Mouse (Mus musculus) stomach, embryonic 15.5 days (tissue): ENCODE measurements around the gene Olfr420. TPM values are rescaled to one million over a fixed set of nuclear protein-coding genes. Genes with fewer than 3 reads are reported as not detected.

Experiments used
- ATAC-seq: fragments of 200-750 bp; cut with Nextera tagmentation; 2 replicates; pipeline ENCODE4 v1.8.0; 2017; ENCODE audit warnings: low read depth, moderate number of reproducible peaks, moderate TSS enrichment; ENCODE audit not compliant: insufficient read depth, low FRiP score
- H3K27ac ChIP-seq: fragments of 300-500 bp; sonication (generic); 2 replicates; pipeline ENCODE4 v1.5.1; 2015; ENCODE audit warnings: mild to moderate bottlenecking, inconsistent platforms
- H3K27me3 ChIP-seq: fragments of 300-500 bp; sonication (generic); replicated peaks from 2 replicates; pipeline ENCODE4 v1.6.1; 2015; ENCODE audit warnings: inconsistent platforms
- H3K36me3 ChIP-seq: fragments of 300-500 bp; sonication (generic); 2 replicates; pipeline ENCODE4 v1.6.1; 2015; ENCODE audit warnings: inconsistent platforms
- H3K4me1 ChIP-seq: fragments of 300-500 bp; sonication (generic); 2 replicates; pipeline ENCODE4 v1.6.1; 2015; ENCODE audit warnings: inconsistent platforms
- H3K4me2 ChIP-seq: fragments of 300-500 bp; sonication (generic); 2 replicates; pipeline ENCODE4 v1.6.1; 2015; ENCODE audit warnings: mild to moderate bottlenecking, inconsistent platforms
- H3K4me3 ChIP-seq: fragments of 300-500 bp; sonication (generic); replicated peaks from 2 replicates; pipeline ENCODE4 v1.5.1; 2015; ENCODE audit warnings: inconsistent platforms
- H3K9ac ChIP-seq: fragments of 300-500 bp; sonication (generic); 2 replicates; pipeline ENCODE4 v1.6.1; 2015; ENCODE audit warnings: inconsistent platforms
- H3K9me3 ChIP-seq: fragments of 300-500 bp; sonication (generic); 2 replicates; pipeline ENCODE4 v1.6.1; 2016; ENCODE audit warnings: inconsistent platforms
- WGBS: fragments of 180-500 bp; shearing (Covaris S2); methylation state at CpG from one replicate; pipeline ENCODE4 v1.1.7; 2015; 5-methylcytosine and 5-hydroxymethylcytosine counted together
- polyA plus RNA-seq: library from polyadenylated mRNA; unstranded; fragments of >200 nt; fragmentation: Nextera tagmentation; extraction: Ambion mirVana; gene quantifications from 2 replicates; pipeline ENCODE4 v1.2.1, GENCODE M21; 2015

Olfr420 gene
- polyA plus RNA-seq, result not detected in 2 replicates

DNA sequence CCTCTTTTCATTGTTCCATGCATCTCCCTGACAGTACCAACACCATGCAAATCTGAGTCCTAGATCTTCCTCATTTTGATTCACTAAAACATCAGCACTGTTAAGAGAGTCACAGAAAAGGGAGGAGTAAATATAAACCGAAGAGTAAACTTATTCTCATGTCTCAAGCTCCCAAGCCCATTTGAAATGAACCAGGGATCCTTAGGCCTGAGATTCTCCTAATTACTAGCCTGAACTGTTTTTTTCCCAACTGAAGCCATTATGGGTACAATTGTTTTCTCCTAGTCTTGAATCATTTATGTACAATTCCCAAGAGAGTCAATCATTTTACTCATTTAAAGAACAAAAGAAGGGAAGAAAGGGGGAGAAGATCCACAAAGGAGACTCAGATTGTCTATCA lies at the start of gene Olfr420:
Gene Olfr420 (plus strand): TSS at position 301 of the 400 bp plus-strand sequence.
- Histone ChIP-seq H3K27ac (no peak within 1 kb of the TSS), H3K4me1 (no peaks in the 10 kb centered on the region), H3K36me3 (no peaks in the 10 kb centered on the region), H3K9me3 (no peaks in the 10 kb centered on the region), H3K9ac (no peak within 1 kb of the TSS), H3K27me3 (no peaks in the 10 kb centered on the region), H3K4me2 (no peak within 1 kb of the TSS), H3K4me3 (no peak within 1 kb of the TSS)
- no peak for ATAC-seq
- 77% methylated on average over 1 of the region's 1 CpGs for WGBS

DNA sequence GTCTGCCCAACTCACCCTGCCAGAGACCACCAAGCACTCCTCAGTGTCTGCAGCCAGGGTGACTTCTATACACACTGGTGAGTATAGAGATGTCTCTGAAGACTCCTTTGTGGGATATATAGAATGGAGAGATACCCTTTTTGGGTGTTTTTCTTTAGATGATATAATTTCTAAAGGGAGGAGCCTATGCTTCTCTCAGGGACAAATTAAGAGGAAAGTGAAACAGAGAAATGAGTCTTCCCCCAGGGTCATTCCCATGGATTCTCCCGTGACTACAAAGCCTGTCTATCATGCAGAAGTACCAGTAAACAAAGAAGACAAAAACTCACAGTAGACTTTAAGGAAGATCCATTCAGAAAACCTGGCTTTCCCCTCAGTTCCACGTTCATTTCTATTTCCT lies 34.4 kb upstream of the Olfr420 start, which contains the start of gene Olfr231:
Gene Olfr231 (minus strand): TSS at position 101 of the 400 bp plus-strand sequence.
- WGBS, result 56% methylated on average over 2 of the region's 2 CpGs
- no peak within 1 kb of the TSS for H3K27ac ChIP-seq
- no peak within 1 kb of the TSS for H3K4me2 ChIP-seq
- no peak for ATAC-seq
- no peak within 1 kb of the TSS for H3K9ac ChIP-seq
- H3K27me3 ChIP-seq, result no peaks in the 10 kb centered on the region
- H3K36me3 ChIP-seq, result no peaks in the 10 kb centered on the region
- no peaks in the 10 kb centered on the region for H3K4me1 ChIP-seq
- H3K9me3 ChIP-seq, result no peaks in the 10 kb centered on the region
- no peak within 1 kb of the TSS for H3K4me3 ChIP-seq

DNA sequence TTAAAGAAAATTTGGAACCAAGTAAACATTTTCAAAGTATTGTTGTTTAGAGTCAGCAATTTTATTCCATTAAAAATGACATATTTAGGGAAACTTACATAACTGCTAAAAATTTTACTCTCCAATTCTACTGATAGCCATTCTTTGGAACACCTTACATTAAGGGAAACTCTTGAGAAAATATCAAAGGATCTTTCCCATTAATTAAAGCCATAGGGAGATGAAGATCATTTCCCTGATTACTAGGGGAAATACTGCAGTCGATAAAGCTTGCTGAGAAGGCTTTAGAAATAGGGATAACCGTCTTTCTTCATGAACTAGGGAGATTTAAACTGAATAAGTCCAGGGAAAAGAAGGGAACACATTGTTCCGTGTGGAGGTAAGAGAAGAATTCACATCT lies 24.2 kb upstream of the Olfr420 start, which contains the start of gene Olfr424:
Gene Olfr424 (plus strand): TSS at position 301 of the 400 bp plus-strand sequence.
- H3K27me3 ChIP-seq, result no peaks in the 10 kb centered on the region
- 75% methylated on average over 3 of the region's 3 CpGs for WGBS
- no peak within 1 kb of the TSS for H3K4me2 ChIP-seq
- no peaks in the 10 kb centered on the region for H3K9me3 ChIP-seq
- H3K4me3 ChIP-seq, result no peak within 1 kb of the TSS
- no peak within 1 kb of the TSS for H3K9ac ChIP-seq
- ATAC-seq, result no peak
- no peaks in the 10 kb centered on the region for H3K4me1 ChIP-seq
- H3K27ac ChIP-seq, result no peak within 1 kb of the TSS
- no peaks in the 10 kb centered on the region for H3K36me3 ChIP-seq

DNA sequence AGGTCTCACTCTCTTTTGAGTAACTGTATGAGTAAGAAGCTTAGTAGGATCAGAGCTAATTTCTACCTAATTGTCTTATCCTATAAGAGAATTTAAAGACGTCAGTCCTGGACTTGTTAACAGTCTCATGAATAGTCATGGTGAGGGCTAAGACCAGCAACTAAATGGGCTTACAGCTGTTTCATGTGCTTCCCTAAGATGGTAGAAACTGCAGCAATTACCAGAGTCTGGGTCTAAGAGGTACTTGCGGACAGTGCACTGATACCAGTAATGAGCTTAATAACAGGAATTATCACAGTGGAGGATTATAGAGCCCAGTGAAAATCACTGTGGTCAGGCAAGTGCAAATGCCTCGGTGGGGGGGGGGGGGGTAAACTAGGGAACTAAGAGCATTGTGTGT lies 23.4 kb upstream of the Olfr420 start:
- Histone ChIP-seq H3K4me2 (no peak overlapping the region), H3K4me1 (no peaks in the 10 kb centered on the region), H3K36me3 (no peaks in the 10 kb centered on the region), H3K9me3 (no peaks in the 10 kb centered on the region), H3K27ac (no peak overlapping the region), H3K4me3 (no peak overlapping the region), H3K27me3 (no peaks in the 10 kb centered on the region), H3K9ac (no peak overlapping the region)
- 70% methylated on average over 3 of the region's 3 CpGs for WGBS
- ATAC-seq, result no peak

DNA sequence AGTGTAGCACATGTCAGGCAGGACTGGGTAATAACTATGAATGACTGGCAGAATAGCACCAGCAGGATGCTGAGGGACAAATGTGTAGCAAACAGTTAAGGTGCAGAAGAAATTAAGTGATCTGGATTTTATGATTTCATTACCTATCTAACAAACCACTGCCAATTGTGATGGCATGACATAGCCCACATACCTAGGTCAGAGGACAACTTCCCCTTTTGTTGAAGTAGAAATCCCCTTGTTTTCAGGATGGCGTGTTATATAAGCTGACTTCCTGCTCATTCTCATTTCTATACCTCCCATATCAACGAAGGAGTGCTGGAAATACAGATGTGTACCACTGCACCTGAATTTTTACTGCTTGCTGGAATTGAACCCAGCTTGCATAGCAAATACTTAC lies 14.0 kb upstream of the Olfr420 start:
- Histone ChIP-seq H3K9ac (no peak overlapping the region), H3K4me3 (no peak overlapping the region), H3K27me3 (no peaks in the 10 kb centered on the region), H3K9me3 (no peaks in the 10 kb centered on the region), H3K4me2 (no peak overlapping the region), H3K27ac (no peak overlapping the region), H3K36me3 (no peaks in the 10 kb centered on the region), H3K4me1 (no peaks in the 10 kb centered on the region)
- WGBS, result 70% methylated on average over 2 of the region's 2 CpGs
- no peak for ATAC-seq

DNA sequence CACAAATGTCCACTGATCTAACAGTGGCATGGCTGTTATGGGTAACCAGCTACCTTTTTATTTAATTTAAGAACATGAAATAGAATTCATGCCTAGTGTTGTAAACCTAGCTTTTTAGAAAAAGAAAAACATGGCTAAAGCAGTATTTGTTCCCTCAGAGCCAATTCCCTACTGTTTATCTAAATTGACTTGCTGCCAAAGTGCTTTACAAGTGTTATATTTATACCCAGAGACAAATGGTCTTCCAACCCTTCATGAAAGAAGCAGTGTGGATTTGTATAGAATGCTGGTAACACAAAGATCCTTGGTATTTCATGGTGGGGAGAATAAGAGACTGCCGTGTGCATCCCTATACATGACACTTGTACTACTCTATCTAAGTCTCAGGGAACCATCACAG lies 8.7 kb upstream of the Olfr420 start:
- 61% methylated on average over 1 of the region's 1 CpGs for WGBS
- no peak overlapping the region for H3K4me2 ChIP-seq
- no peaks in the 10 kb centered on the region for H3K9me3 ChIP-seq
- H3K4me3 ChIP-seq, result no peak overlapping the region
- H3K36me3 ChIP-seq, result no peaks in the 10 kb centered on the region
- H3K4me1 ChIP-seq, result no peaks in the 10 kb centered on the region
- no peak for ATAC-seq
- no peak overlapping the region for H3K27ac ChIP-seq
- no peak overlapping the region for H3K9ac ChIP-seq
- H3K27me3 ChIP-seq, result no peaks in the 10 kb centered on the region

DNA sequence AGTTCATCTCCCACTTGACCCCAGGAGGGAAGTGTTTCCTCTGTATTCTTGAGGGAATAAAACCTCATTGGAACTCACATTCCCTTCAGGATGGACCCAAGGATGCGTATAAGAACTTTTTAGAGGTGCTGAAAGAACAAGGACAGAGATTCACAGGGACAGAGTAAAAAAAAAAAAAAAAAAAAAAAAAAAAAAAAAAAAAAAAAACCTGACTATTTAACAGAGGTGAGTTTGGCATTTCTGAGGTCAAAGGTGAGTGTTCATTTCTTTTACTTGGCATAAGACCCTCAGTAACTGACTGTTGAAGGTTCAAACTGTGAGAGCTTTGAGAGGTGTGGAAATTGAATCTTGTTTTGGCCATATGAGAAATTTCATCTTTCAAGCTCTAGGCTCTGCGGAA lies 6.1 kb upstream of the Olfr420 start:
- no peak overlapping the region for H3K9ac ChIP-seq
- no peak for ATAC-seq
- no peaks in the 10 kb centered on the region for H3K27me3 ChIP-seq
- H3K9me3 ChIP-seq, result no peaks in the 10 kb centered on the region
- no peak overlapping the region for H3K27ac ChIP-seq
- no peaks in the 10 kb centered on the region for H3K36me3 ChIP-seq
- no peak overlapping the region for H3K4me2 ChIP-seq
- WGBS, result 84% methylated on average over 2 of the region's 2 CpGs
- H3K4me3 ChIP-seq, result no peak overlapping the region
- H3K4me1 ChIP-seq, result no peaks in the 10 kb centered on the region

DNA sequence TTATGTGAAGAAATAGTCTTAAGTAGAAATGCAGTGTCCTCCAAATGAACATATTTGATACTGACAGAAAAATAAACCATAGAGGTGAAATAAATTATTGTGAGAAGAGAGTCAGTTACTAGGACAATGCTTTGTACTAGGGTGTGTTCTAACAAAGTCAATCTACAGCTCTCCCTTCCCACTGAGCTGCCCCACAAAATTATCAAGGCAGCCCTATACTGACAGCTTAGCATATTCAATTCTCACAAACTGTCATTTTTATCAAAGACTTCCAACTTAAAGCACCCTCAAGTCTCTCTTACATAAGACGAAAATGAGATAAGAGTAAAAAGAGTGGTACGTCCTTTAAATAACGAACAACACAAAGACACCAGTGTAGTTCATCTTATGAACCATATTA lies 2.2 kb downstream of the Olfr420 start:
- no peak overlapping the region for H3K4me3 ChIP-seq
- no peaks in the 10 kb centered on the region for H3K27me3 ChIP-seq
- 81% methylated on average over 3 of the region's 3 CpGs for WGBS
- H3K9ac ChIP-seq, result no peak overlapping the region
- H3K27ac ChIP-seq, result no peak overlapping the region
- no peaks in the 10 kb centered on the region for H3K36me3 ChIP-seq
- H3K9me3 ChIP-seq, result no peaks in the 10 kb centered on the region
- H3K4me1 ChIP-seq, result no peaks in the 10 kb centered on the region
- no peak for ATAC-seq
- H3K4me2 ChIP-seq, result no peak overlapping the region

DNA sequence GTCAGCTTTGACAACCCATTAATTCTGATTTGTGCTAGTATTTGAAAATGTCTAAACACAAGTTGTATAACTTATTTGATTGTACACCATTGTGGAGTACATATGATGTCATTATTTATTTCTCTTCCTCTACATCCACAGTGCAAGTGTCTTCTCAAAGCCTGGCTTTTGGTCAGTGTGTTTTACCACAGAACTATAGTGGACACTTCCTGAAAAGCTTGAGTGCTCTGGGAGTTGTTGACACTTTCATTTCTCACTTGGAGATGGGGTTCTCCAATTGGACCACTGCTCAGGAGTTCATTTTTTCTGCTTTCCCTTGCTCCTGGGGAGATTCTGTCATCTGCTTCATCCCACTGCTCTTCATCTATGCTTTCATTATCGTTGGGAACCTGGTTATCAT lies 3.1 kb downstream of the Olfr420 start:
- no peaks in the 10 kb centered on the region for H3K9me3 ChIP-seq
- H3K27me3 ChIP-seq, result no peaks in the 10 kb centered on the region
- no peak overlapping the region for H3K27ac ChIP-seq
- no peak for ATAC-seq
- H3K4me1 ChIP-seq, result no peaks in the 10 kb centered on the region
- no peaks in the 10 kb centered on the region for H3K36me3 ChIP-seq
- no peak overlapping the region for H3K4me3 ChIP-seq
- 81% methylated on average over 1 of the region's 1 CpGs for WGBS
- H3K4me2 ChIP-seq, result no peak overlapping the region
- H3K9ac ChIP-seq, result no peak overlapping the region

DNA sequence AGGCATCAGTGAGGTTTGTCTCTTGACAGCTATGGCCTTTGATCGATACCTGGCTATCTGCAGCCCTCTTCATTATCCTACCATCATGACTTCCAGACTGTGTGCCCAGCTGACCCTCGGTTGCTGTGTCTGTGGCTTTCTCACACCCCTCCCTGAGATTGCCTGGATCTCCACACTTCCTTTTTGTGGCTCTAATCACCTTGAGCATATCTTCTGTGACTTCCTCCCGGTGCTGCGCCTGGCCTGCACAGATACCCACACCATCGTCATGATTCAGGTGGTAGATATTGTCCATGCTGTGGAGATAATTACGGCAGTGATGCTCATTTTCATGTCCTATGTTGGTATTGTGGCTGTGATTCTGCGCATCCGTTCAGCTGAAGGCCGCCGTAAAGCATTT lies 3.7 kb downstream of the Olfr420 start:
- Histone ChIP-seq H3K4me1 (no peaks in the 10 kb centered on the region), H3K27me3 (no peaks in the 10 kb centered on the region), H3K36me3 (no peaks in the 10 kb centered on the region), H3K4me2 (no peak overlapping the region), H3K4me3 (no peak overlapping the region), H3K9me3 (no peaks in the 10 kb centered on the region), H3K9ac (no peak overlapping the region), H3K27ac (no peak overlapping the region)
- ATAC-seq, result no peak
- WGBS, result 86% methylated on average over 10 of the region's 10 CpGs

DNA sequence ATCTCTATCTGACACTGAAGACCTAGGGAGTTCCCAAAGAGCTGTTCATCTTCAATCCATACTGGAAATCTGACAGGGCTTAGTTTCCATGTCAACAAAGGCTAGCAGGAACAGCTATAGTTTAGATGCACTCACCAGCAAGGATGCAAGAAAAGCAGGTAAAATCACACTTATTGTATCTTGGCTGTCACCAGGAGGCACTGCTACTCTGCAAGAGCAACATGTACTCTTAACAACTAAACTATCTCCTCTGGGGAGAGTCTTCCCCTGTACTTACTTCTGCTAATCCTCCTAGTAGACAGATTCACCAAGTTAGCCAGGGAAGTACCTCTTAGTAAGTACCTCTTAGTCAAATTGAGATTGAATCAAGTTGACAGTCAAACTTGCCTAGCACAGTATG lies 13.6 kb downstream of the Olfr420 start:
- no peaks in the 10 kb centered on the region for H3K9me3 ChIP-seq
- H3K4me3 ChIP-seq, result no peak overlapping the region
- H3K4me1 ChIP-seq, result no peaks in the 10 kb centered on the region
- no peaks in the 10 kb centered on the region for H3K27me3 ChIP-seq
- H3K9ac ChIP-seq, result no peak overlapping the region
- no peak overlapping the region for H3K27ac ChIP-seq
- H3K36me3 ChIP-seq, result no peaks in the 10 kb centered on the region
- H3K4me2 ChIP-seq, result no peak overlapping the region
- no peak for ATAC-seq

DNA sequence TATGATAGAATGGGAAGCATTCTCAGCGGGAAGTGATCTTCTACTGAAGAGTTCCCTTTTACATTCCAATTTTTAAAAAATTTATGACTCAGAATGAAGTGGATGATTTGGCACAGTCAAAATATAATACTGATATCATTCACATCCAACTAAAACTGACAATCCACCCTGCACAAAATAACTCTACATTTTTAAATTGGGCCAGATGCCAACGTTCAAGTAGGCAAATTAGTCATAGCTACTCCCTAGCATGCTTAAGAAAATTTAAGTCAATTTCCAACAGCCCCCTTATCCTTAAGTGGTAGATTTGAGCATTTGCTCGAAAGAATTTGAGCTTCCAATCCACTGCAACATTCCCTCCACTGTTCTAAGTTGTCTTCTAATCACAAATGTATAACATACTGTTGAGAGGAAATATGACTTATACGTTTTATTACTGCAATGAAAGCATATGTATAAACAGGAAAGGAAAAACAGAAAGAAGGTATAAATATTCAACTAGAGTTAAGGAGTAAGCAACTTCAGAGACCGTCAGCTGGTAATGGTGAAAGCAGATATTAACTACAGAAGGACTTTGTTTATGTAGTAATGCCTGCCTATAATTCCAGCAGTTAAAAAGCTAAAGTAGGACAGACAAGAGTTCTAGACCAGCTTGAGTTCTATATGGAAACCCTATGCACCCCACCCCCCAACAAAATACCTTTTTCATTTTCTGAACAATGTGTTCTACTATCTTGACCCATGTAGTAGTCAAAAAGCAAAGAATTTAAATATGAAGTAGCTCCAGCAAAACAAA lies 15.5 kb downstream of the Olfr420 start:
- WGBS, result 56% methylated on average over 5 of the region's 5 CpGs
- no peak overlapping the region for H3K4me2 ChIP-seq

DNA sequence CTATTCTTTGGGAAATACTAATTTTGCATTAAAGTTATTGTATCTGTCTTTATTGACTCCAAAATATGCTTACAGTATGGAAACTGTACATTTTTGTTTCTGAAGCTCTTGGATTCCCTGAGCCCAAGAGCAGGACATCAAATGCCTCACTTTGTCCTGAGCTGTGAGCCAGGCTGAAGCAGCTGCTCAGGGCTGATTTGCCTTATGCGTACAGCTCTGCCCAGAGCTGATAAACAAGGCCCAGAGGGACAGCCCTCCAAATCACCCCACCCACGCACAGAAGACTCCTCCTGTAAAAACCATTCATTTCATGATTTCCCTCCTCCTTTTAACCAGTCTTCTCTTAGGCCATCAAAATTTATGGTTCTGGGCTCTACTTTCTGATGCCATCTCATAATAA lies 16.1 kb downstream of the Olfr420 start:
- H3K9ac ChIP-seq, result no peak overlapping the region
- no peak overlapping the region for H3K27ac ChIP-seq
- ATAC-seq, result peak; percentile 98
- no peaks in the 10 kb centered on the region for H3K27me3 ChIP-seq
- 40% methylated on average over 2 of the region's 2 CpGs for WGBS
- H3K4me1 ChIP-seq, result no peaks in the 10 kb centered on the region
- no peaks in the 10 kb centered on the region for H3K9me3 ChIP-seq
- no peak overlapping the region for H3K4me3 ChIP-seq
- H3K4me2 ChIP-seq, result no peak overlapping the region
- no peaks in the 10 kb centered on the region for H3K36me3 ChIP-seq

More for the DNA sequence above, 15.5 kb downstream of the Olfr420 start:
- H3K36me3 ChIP-seq, result no peaks in the 10 kb centered on the region
- H3K27ac ChIP-seq, result no peak overlapping the region
- no peak overlapping the region for H3K9ac ChIP-seq
- H3K27me3 ChIP-seq, result no peaks in the 10 kb centered on the region
- no peaks in the 10 kb centered on the region for H3K4me1 ChIP-seq
- ATAC-seq, result no peak
- H3K4me3 ChIP-seq, result no peak overlapping the region
- no peaks in the 10 kb centered on the region for H3K9me3 ChIP-seq
